Comparison of ENCODE assay signal across 7 mouse cellular contexts in genomic region chr6:31642451-31642942, GRCm38 (mm10).
DNase-seq lines count a peak whose midpoint lies in the region; ATAC-seq and TF ChIP-seq lines count a peak whose summit lies in the region.

No protein-coding gene starts in this region.

- H3K36me3 ChIP-seq in ES-Bruce4 (ENCODE audit: control insufficient read depth, insufficient read depth, low read length, poor library complexity, severe bottlenecking) = no peaks in the 10 kb centered on the region
- H3K36me3 ChIP-seq in forebrain, embryonic 14.5 days (ENCODE audit: control insufficient read depth, insufficient read depth, low read length) = no peaks in the 10 kb centered on the region
- H3K36me3 ChIP-seq in limb, embryonic 13.5 days = no peaks in the 10 kb centered on the region
- no peaks in the 10 kb centered on the region for H3K36me3 ChIP-seq in small intestine, adult 2 months (ENCODE audit: control insufficient read depth, insufficient read depth, low read length)

- peak; percentile 84 for TF ChIP-seq EP300 in ES-Bruce4 (IDR thresholded peaks at IDR 0.05; ENCODE audit: insufficient read depth, low read depth, low read length)

- H3K4me3 ChIP-seq in ES-Bruce4 (ENCODE audit: low read depth, low read length) = peak overlapping the region; percentile 23
- no peak overlapping the region for H3K4me3 ChIP-seq in forebrain, embryonic 14.5 days (ENCODE audit: low read depth, low read length)
- no peak overlapping the region for H3K4me3 ChIP-seq in limb, embryonic 13.5 days
- H3K4me3 ChIP-seq in small intestine, adult 2 months (ENCODE audit: low read depth, low read length) = no peak overlapping the region

- no peaks in the 10 kb centered on the region for H3K27me3 ChIP-seq in ES-Bruce4 (ENCODE audit: control insufficient read depth, insufficient read depth, low read length, poor library complexity, severe bottlenecking)
- H3K27me3 ChIP-seq in forebrain, embryonic 14.5 days (replicated peaks; ENCODE audit: control insufficient read depth, insufficient read depth, low read length) = no peaks in the 10 kb centered on the region
- H3K27me3 ChIP-seq in limb, embryonic 13.5 days = peaks cover 12% of the 10 kb centered on the region
- no peaks in the 10 kb centered on the region for H3K27me3 ChIP-seq in small intestine, adult 2 months (ENCODE audit: control insufficient read depth, insufficient read depth, low read length)

- H3K27ac ChIP-seq in ES-Bruce4 (ENCODE audit: insufficient read depth, low read length) = peak overlapping the region; percentile 51
- H3K27ac ChIP-seq in forebrain, embryonic 14.5 days (ENCODE audit: low read depth, low read length) = no peak overlapping the region
- H3K27ac ChIP-seq in limb, embryonic 13.5 days = no peak overlapping the region
- H3K27ac ChIP-seq in small intestine, adult 2 months (ENCODE audit: insufficient read depth, low read depth, low read length) = peak overlapping the region; percentile 9; the same call in 1 of the 2 replicates

- H3K9ac ChIP-seq in ES-Bruce4 (ENCODE audit: low read depth, poor library complexity, severe bottlenecking) = 0 out of 2 replicates have a peak overlapping the region, but pooled peaks have one; percentile 3
- H3K9ac ChIP-seq in forebrain, embryonic 14.5 days (ENCODE audit: low read length) = no peak overlapping the region
- H3K9ac ChIP-seq in limb, embryonic 13.5 days = no peak overlapping the region

- no peak overlapping the region for H3K4me2 ChIP-seq in forebrain, embryonic 14.5 days (ENCODE audit: low read length)
- H3K4me2 ChIP-seq in limb, embryonic 13.5 days (replicated peaks) = peak overlapping the region; percentile 38

- peak; percentile 22 for TF ChIP-seq POLR2A in ES-Bruce4 (IDR thresholded peaks at IDR 0.05; ENCODE audit: insufficient read depth, low read length)
- TF ChIP-seq POLR2A in small intestine, adult 2 months (IDR thresholded peaks at IDR 0.05; ENCODE audit: low read depth, low read length) = no peak

- no peak for TF ChIP-seq CTCF in ES-Bruce4 (IDR thresholded peaks at IDR 0.05; ENCODE audit: low read depth, low read length)
- no peak for TF ChIP-seq CTCF in small intestine, adult 2 months (IDR thresholded peaks at IDR 0.05; ENCODE audit: extremely low read depth, insufficient read length, insufficient replicate concordance, low read depth, low read length)

- peak; percentile 28; the same call in 1 of the 2 replicates for ATAC-seq in forebrain, embryonic 14.5 days
- peak; percentile 76 for ATAC-seq in hematopoietic stem cell, adult 5-6 weeks (replicated peaks in 1 of 2; ENCODE audit: insufficient read depth in 1 of 2, low FRiP score in 2 of 2, low TSS enrichment in 1 of 2, low read depth in 1 of 2, poor library complexity in 2 of 2, severe bottlenecking in 2 of 2)
- ATAC-seq in limb, embryonic 13.5 days (ENCODE audit: low FRiP score, low read depth) = peak; percentile 24; the same call in 1 of the 2 replicates

- 24% methylated on average over 13 of the region's 13 CpGs for WGBS in forebrain, embryonic 14.5 days
- WGBS in limb, embryonic 13.5 days = 27% methylated on average over 13 of the region's 13 CpGs
- 31% methylated on average over 13 of the region's 13 CpGs for WGBS in small intestine, adult 2 months

- no peaks in the 10 kb centered on the region for H3K9me3 ChIP-seq in ES-Bruce4 (replicated peaks; ENCODE audit: control insufficient read depth, insufficient read depth, low read length, poor library complexity, severe bottlenecking)
- no peaks in the 10 kb centered on the region for H3K9me3 ChIP-seq in forebrain, embryonic 14.5 days (replicated peaks; ENCODE audit: control insufficient read depth, low read length)
- no peaks in the 10 kb centered on the region for H3K9me3 ChIP-seq in limb, embryonic 13.5 days

- peaks cover 6% of the 10 kb centered on the region for H3K4me1 ChIP-seq in ES-Bruce4 (ENCODE audit: control insufficient read depth, insufficient read depth, low read length)
- peaks cover 6% of the 10 kb centered on the region for H3K4me1 ChIP-seq in forebrain, embryonic 14.5 days (ENCODE audit: control insufficient read depth, insufficient read depth, low read length)
- H3K4me1 ChIP-seq in limb, embryonic 13.5 days = peaks cover 9% of the 10 kb centered on the region
- H3K4me1 ChIP-seq in small intestine, adult 2 months (ENCODE audit: control insufficient read depth, insufficient read depth, insufficient read length, low read length) = peaks cover 2% of the 10 kb centered on the region; the same call in 1 of the 2 replicates

- peak; percentile 64 for DNase-seq in Muller cell, postnatal 12 days (ENCODE audit: inconsistent ontology term)
- DNase-seq in forebrain, embryonic 14.5 days (ENCODE audit: low spot score) = no peak
- DNase-seq in frontal cortex, adult 2 months (ENCODE audit: extremely low spot score in 1 of 2, low spot score in 1 of 2) = no peak

Comparison
In these comparisons a context has a peak if more than half of its experiments do, and no peak if none do; other contexts are left out.
1. H3K27ac ChIP-seq: peak in ES-Bruce4 (single experiment) and small intestine, adult 2 months (single experiment); none in forebrain, embryonic 14.5 days (single experiment) and limb, embryonic 13.5 days (single experiment).
2. ATAC-seq: peak in every context shown above with its lines; median percentile 76 in hematopoietic stem cell, adult 5-6 weeks; 28 in forebrain, embryonic 14.5 days; 24 in limb, embryonic 13.5 days.